Mouse (Mus musculus): ENCODE results near the gene Ildr1. TPM values are rescaled to one million over a fixed set of nuclear protein-coding genes. Genes with fewer than 3 reads are reported as not detected.

Ildr1 gene
- polyA plus RNA-seq, 1 experiment from 2014 or later: 1.7 TPM

- Histone ChIP-seq H3K36me3 (replicated peaks) (no peaks in the 10 kb centered on the region), H3K9me3 (no peaks in the 10 kb centered on the region), H3K27ac (replicated peaks) (no peak overlapping the region), H3K27me3 (replicated peaks; ENCODE audit: low read depth, poor library complexity, severe bottlenecking) (no peaks in the 10 kb centered on the region), H3K4me1 (no peaks in the 10 kb centered on the region), H3K4me3 (no peak overlapping the region)
- no peak for DNase-seq (ENCODE audit: low spot score)
- WGBS: 73% methylated on average over 7 of the region's 7 CpGs
Measured at GRCm38 (mm10) chr16:36674457-36675204, 19.1 kb upstream of the Ildr1 start.

GRCm38 (mm10) chr16:36675304-36675703 is 18.5 kb upstream of the Ildr1 start:
- DNase-seq (ENCODE audit: low spot score): no peak
- 48% methylated on average over 2 of the region's 2 CpGs for WGBS
- Histone ChIP-seq H3K27me3 (replicated peaks; ENCODE audit: low read depth, poor library complexity, severe bottlenecking) (no peaks in the 10 kb centered on the region), H3K36me3 (replicated peaks) (no peaks in the 10 kb centered on the region), H3K4me3 (no peak overlapping the region), H3K9me3 (no peaks in the 10 kb centered on the region), H3K27ac (replicated peaks) (no peak overlapping the region), H3K4me1 (no peaks in the 10 kb centered on the region)

- H3K36me3 ChIP-seq (replicated peaks): no peaks in the 10 kb centered on the region
- no peaks in the 10 kb centered on the region for H3K4me1 ChIP-seq
- no peaks in the 10 kb centered on the region for H3K27me3 ChIP-seq (replicated peaks; ENCODE audit: low read depth, poor library complexity, severe bottlenecking)
- WGBS: 95% methylated on average over 2 of the region's 2 CpGs
- no peak for DNase-seq (ENCODE audit: low spot score)
- H3K9me3 ChIP-seq: no peaks in the 10 kb centered on the region
- H3K4me3 ChIP-seq: no peak overlapping the region
- H3K27ac ChIP-seq (replicated peaks): no peak overlapping the region
Measured at GRCm38 (mm10) chr16:36675902-36676301, 17.9 kb upstream of the Ildr1 start.

- no peaks in the 10 kb centered on the region for H3K36me3 ChIP-seq (replicated peaks)
Measured at GRCm38 (mm10) chr16:36681829-36682228, 11.9 kb upstream of the Ildr1 start.

GRCm38 (mm10) chr16:36684325-36684918 is 9.4 kb upstream of the Ildr1 start:
- no peak overlapping the region for H3K27ac ChIP-seq (replicated peaks)
- no peaks in the 10 kb centered on the region for H3K36me3 ChIP-seq (replicated peaks)
- no peak overlapping the region for H3K4me3 ChIP-seq
- H3K27me3 ChIP-seq (replicated peaks; ENCODE audit: low read depth, poor library complexity, severe bottlenecking): no peaks in the 10 kb centered on the region
- H3K9me3 ChIP-seq: no peaks in the 10 kb centered on the region
- WGBS: 83% methylated on average over 6 of the region's 6 CpGs
- H3K4me1 ChIP-seq: no peaks in the 10 kb centered on the region
- DNase-seq (ENCODE audit: low spot score): no peak

More at GRCm38 (mm10) chr16:36681829-36682228, 11.9 kb upstream of the Ildr1 start:
- Histone ChIP-seq H3K4me3 (no peak overlapping the region), H3K4me1 (no peaks in the 10 kb centered on the region), H3K27me3 (replicated peaks; ENCODE audit: low read depth, poor library complexity, severe bottlenecking) (no peaks in the 10 kb centered on the region), H3K27ac (replicated peaks) (no peak overlapping the region), H3K9me3 (no peaks in the 10 kb centered on the region)
- 91% methylated on average over 3 of the region's 3 CpGs for WGBS
- no peak for DNase-seq (ENCODE audit: low spot score)

- Histone ChIP-seq H3K9me3 (no peaks in the 10 kb centered on the region), H3K4me3 (no peak overlapping the region), H3K27ac (replicated peaks) (no peak overlapping the region), H3K36me3 (replicated peaks) (no peaks in the 10 kb centered on the region), H3K4me1 (no peaks in the 10 kb centered on the region), H3K27me3 (replicated peaks; ENCODE audit: low read depth, poor library complexity, severe bottlenecking) (peaks cover 13% of the 10 kb centered on the region)
- no peak for DNase-seq (ENCODE audit: low spot score)
- 95% methylated on average over 2 of the region's 2 CpGs for WGBS
Measured at GRCm38 (mm10) chr16:36688076-36688475, 5.7 kb upstream of the Ildr1 start.

- Histone ChIP-seq H3K4me1 (peaks cover 8% of the 10 kb centered on the region), H3K36me3 (replicated peaks) (no peaks in the 10 kb centered on the region), H3K27ac (replicated peaks) (no peak overlapping the region), H3K9me3 (no peaks in the 10 kb centered on the region), H3K27me3 (replicated peaks; ENCODE audit: low read depth, poor library complexity, severe bottlenecking) (peaks cover 42% of the 10 kb centered on the region), H3K4me3 (no peak overlapping the region)
- DNase-seq (ENCODE audit: low spot score): no peak
- WGBS: 71% methylated on average over 3 of the region's 3 CpGs
Measured at GRCm38 (mm10) chr16:36691484-36691883, 2.3 kb upstream of the Ildr1 start.

- Histone ChIP-seq H3K4me3 (peak overlapping the region; percentile 63; the same call in 1 of the 2 replicates), H3K4me1 (peaks cover 8% of the 10 kb centered on the region), H3K36me3 (replicated peaks) (no peaks in the 10 kb centered on the region), H3K9me3 (no peaks in the 10 kb centered on the region), H3K27me3 (replicated peaks; ENCODE audit: low read depth, poor library complexity, severe bottlenecking) (peaks cover 42% of the 10 kb centered on the region), H3K27ac (replicated peaks) (no peak overlapping the region)
- DNase-seq (ENCODE audit: low spot score): no peak
- 50% methylated on average over 9 of the region's 9 CpGs for WGBS
Measured at GRCm38 (mm10) chr16:36694798-36695290, 1.1 kb downstream of the Ildr1 start.

GRCm38 (mm10) chr16:36697331-36697730 is 3.6 kb downstream of the Ildr1 start:
- WGBS: 83% methylated on average over 8 of the region's 8 CpGs
- H3K4me3 ChIP-seq: no peak overlapping the region
- no peaks in the 10 kb centered on the region for H3K36me3 ChIP-seq (replicated peaks)
- peaks cover 8% of the 10 kb centered on the region for H3K4me1 ChIP-seq
- peaks cover 37% of the 10 kb centered on the region for H3K27me3 ChIP-seq (replicated peaks; ENCODE audit: low read depth, poor library complexity, severe bottlenecking)
- no peak overlapping the region for H3K27ac ChIP-seq (replicated peaks)
- H3K9me3 ChIP-seq: no peaks in the 10 kb centered on the region
- no peak for DNase-seq (ENCODE audit: low spot score)

GRCm38 (mm10) chr16:36700484-36700883 is 6.7 kb downstream of the Ildr1 start:
- no peaks in the 10 kb centered on the region for H3K9me3 ChIP-seq
- H3K27ac ChIP-seq (replicated peaks): no peak overlapping the region
- no peak for DNase-seq (ENCODE audit: low spot score)
- H3K4me3 ChIP-seq: no peak overlapping the region
- H3K36me3 ChIP-seq (replicated peaks): no peaks in the 10 kb centered on the region
- 89% methylated on average over 2 of the region's 2 CpGs for WGBS
- peaks cover 6% of the 10 kb centered on the region for H3K27me3 ChIP-seq (replicated peaks; ENCODE audit: low read depth, poor library complexity, severe bottlenecking)
- no peaks in the 10 kb centered on the region for H3K4me1 ChIP-seq

- H3K9me3 ChIP-seq: no peaks in the 10 kb centered on the region
- no peaks in the 10 kb centered on the region for H3K36me3 ChIP-seq (replicated peaks)
- WGBS: 70% methylated on average over 6 of the region's 6 CpGs
- H3K27me3 ChIP-seq (replicated peaks; ENCODE audit: low read depth, poor library complexity, severe bottlenecking): no peaks in the 10 kb centered on the region
- no peak for DNase-seq (ENCODE audit: low spot score)
- no peaks in the 10 kb centered on the region for H3K4me1 ChIP-seq
- no peak overlapping the region for H3K4me3 ChIP-seq
- no peak overlapping the region for H3K27ac ChIP-seq (replicated peaks)
Measured at GRCm38 (mm10) chr16:36707702-36708423, 14.1 kb downstream of the Ildr1 start.

GRCm38 (mm10) chr16:36708751-36709150 is 15.0 kb downstream of the Ildr1 start:
- Histone ChIP-seq H3K27ac (replicated peaks) (no peak overlapping the region), H3K36me3 (replicated peaks) (no peaks in the 10 kb centered on the region), H3K4me3 (no peak overlapping the region), H3K9me3 (no peaks in the 10 kb centered on the region), H3K4me1 (no peaks in the 10 kb centered on the region), H3K27me3 (replicated peaks; ENCODE audit: low read depth, poor library complexity, severe bottlenecking) (no peaks in the 10 kb centered on the region)
- WGBS: 88% methylated on average over 7 of the region's 7 CpGs
- no peak for DNase-seq (ENCODE audit: low spot score)

All from embryonic facial prominence, embryonic 10.5 days (tissue).